Comparison of ENCODE assay signal across 9 mouse cellular contexts in the genomic region with DNA sequence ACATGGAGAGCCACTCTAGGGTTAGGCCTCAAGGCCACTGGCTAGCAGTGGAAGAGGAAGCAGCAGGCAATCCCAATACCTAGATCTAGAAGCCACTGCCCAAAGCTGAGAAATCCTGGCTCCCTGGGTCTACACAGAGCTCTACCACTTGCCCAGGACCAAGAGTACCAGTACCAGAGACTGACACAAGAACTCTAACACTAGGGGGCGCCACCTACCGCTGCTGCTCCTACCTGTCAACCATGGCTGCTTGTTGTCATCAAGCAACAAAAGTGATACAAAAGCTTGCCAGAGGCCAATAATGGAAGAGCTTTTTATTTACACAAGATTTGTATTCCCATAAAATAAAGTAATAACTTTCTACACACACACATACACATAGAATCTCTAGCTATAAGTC. TPM values are rescaled to one million over a fixed set of nuclear protein-coding genes. Genes with fewer than 3 reads are reported as not detected.
DNase-seq lines count a peak whose midpoint lies in the region; ATAC-seq and TF ChIP-seq lines count a peak whose summit lies in the region.
"Had no signal": no experiment of that assay in that cellular context is flagged by ENCODE, and none has a peak within 500 bp of the region (broad histone marks: within the 10 kb centered on the region; RNA-seq: fewer than 3 reads in every experiment).

No protein-coding gene starts in this region.

- no peak overlapping the region for H3K9ac ChIP-seq in intestine, embryonic 14.5 days (ENCODE audit: low read length)
- H3K9ac ChIP-seq in intestine, embryonic 15.5 days: no peak overlapping the region

- H3K9me3 ChIP-seq in intestine, embryonic 14.5 days (ENCODE audit: control insufficient read depth, low read length): no peaks in the 10 kb centered on the region
- H3K9me3 ChIP-seq in intestine, embryonic 15.5 days: no peaks in the 10 kb centered on the region

- no peak for ATAC-seq in intestine, embryonic 14.5 days (replicated peaks; ENCODE audit: low FRiP score, low TSS enrichment, low read depth)
- no peak for ATAC-seq in intestine, embryonic 15.5 days

- no peaks in the 10 kb centered on the region for H3K4me1 ChIP-seq in intestine, embryonic 14.5 days (replicated peaks; ENCODE audit: control insufficient read depth, insufficient read depth, low read length)
- no peaks in the 10 kb centered on the region for H3K4me1 ChIP-seq in intestine, embryonic 15.5 days (replicated peaks)
- H3K4me1 ChIP-seq in cortical plate, adult 2 months (ENCODE audit: control insufficient read depth, insufficient read depth, low read length): no peaks in the 10 kb centered on the region

- peak; percentile 55 for TF ChIP-seq CTCF in cortical plate, adult 2 months (IDR thresholded peaks at IDR 0.05; ENCODE audit: extremely low read depth, insufficient read depth, low read length)

- no peak overlapping the region for H3K4me3 ChIP-seq in intestine, embryonic 14.5 days (ENCODE audit: low read depth, low read length)
- no peak overlapping the region for H3K4me3 ChIP-seq in intestine, embryonic 15.5 days (replicated peaks)
- H3K4me3 ChIP-seq in cortical plate, adult 2 months (ENCODE audit: insufficient read depth, low read length): no peak overlapping the region
- H3K4me3 ChIP-seq: erythroblast, embryonic 14.5 days had no signal

- no peaks in the 10 kb centered on the region for H3K36me3 ChIP-seq in intestine, embryonic 14.5 days (ENCODE audit: control insufficient read depth, insufficient read depth, low read length)
- no peaks in the 10 kb centered on the region for H3K36me3 ChIP-seq in intestine, embryonic 15.5 days

- no peak for TF ChIP-seq POLR2A in cortical plate, adult 2 months (IDR thresholded peaks at IDR 0.05; ENCODE audit: extremely low read depth, insufficient read depth, low read length)

- H3K27ac ChIP-seq in intestine, embryonic 14.5 days (ENCODE audit: low read depth): no peak overlapping the region
- H3K27ac ChIP-seq in intestine, embryonic 15.5 days: no peak overlapping the region
- no peak overlapping the region for H3K27ac ChIP-seq in cortical plate, adult 2 months (ENCODE audit: insufficient read depth, low read length)

- no peaks in the 10 kb centered on the region for H3K27me3 ChIP-seq in intestine, embryonic 14.5 days (replicated peaks; ENCODE audit: control insufficient read depth, insufficient read depth, low read length)
- no peaks in the 10 kb centered on the region for H3K27me3 ChIP-seq in intestine, embryonic 15.5 days (replicated peaks)

- no peak overlapping the region for H3K4me2 ChIP-seq in intestine, embryonic 14.5 days (ENCODE audit: low read length)
- no peak overlapping the region for H3K4me2 ChIP-seq in intestine, embryonic 15.5 days (replicated peaks)

- peak; percentile 71 for DNase-seq in intestine, embryonic 14.5 days (ENCODE audit: low spot score)
- peak; percentile 67 for DNase-seq in adipocyte (ENCODE audit: low spot score)
- DNase-seq in heart, postnatal 10 days: peak; percentile 71 to 84
- peak; percentile 25 to 74 for DNase-seq in left cerebral cortex, postnatal 10 days (ENCODE audit: extremely low spot score in 1 of 2, low spot score in 2 of 2)
- DNase-seq in retina, adult 2 months (ENCODE audit: low read depth, low spot score): peak; percentile 37
- DNase-seq in thymus, postnatal 25 days: peak; percentile 55

- intact Hi-C loops in heart, postnatal 10 days (cut with DNase I): loop anchor here (1.0 kb wide), 1 partner anchor 164 kb away; no protein-coding TSS in a partner anchor
- intact Hi-C loops in left cerebral cortex, postnatal 10 days (cut with DNase I): loop anchor here (5.0 kb wide), 1 partner anchor 162 kb away; no protein-coding TSS in a partner anchor

- WGBS in intestine, embryonic 14.5 days: 0% methylated on average over 2 of the region's 2 CpGs
- 13% methylated on average over 2 of the region's 2 CpGs for WGBS in intestine, embryonic 15.5 days

RNA-seq across cellular contexts. Expression of gene Rec114, which starts 33.8 kb away (rescaled TPM):
- 1.8 and 3.2 TPM in 2 replicates for polyA plus RNA-seq in intestine, embryonic 14.5 days (2014; fragmentation: Nextera tagmentation; extraction: Ambion mirVana)
- polyA plus RNA-seq in intestine, embryonic 15.5 days (2015; fragmentation: Nextera tagmentation; extraction: Ambion mirVana): 1.7 and 2.6 TPM in 2 replicates
- polyA plus RNA-seq in cortical plate, adult 2 months (2012; rRNA removed): 0.29 TPM in 1 of 2 replicates, not detected in the other
- 1 to 10 TPM; 1.3 to 4.2 TPM for total RNA-seq in heart, postnatal 10 days (2021)
- total RNA-seq in left cerebral cortex, postnatal 10 days (2021): 1 to 10 TPM in 1 of 2 experiments, not detected in 1; 1.5 TPM
